Mouse (Mus musculus) mesoderm, embryonic 11.5 days (tissue): ENCODE measurements around the gene Gm21992.
"Not testable (repeated sequence)": the region's sequence is repeated elsewhere in the genome, so short reads cannot be mapped to it uniquely, and the experiment has no call there.

ENCODE experiments used
- DNase-seq: peaks from one replicate; pipeline ENCODE4 v3.0.0-alpha.2; 2012; ENCODE audit warnings: low read depth, low spot score

The Gm21992 gene

GRCm38 (mm10) chr19:4813015-4813414 lies 1.6 kb upstream of the Gm21992 start:
- DNase-seq: peak; percentile 29

- not testable (repeated sequence) for DNase-seq
These were observed 1.0 kb upstream of the Gm21992 start for GRCm38 (mm10) chr19:4812334-4812949.

- no peak for DNase-seq
These were observed 464 bp upstream of the Gm21992 start for GRCm38 (mm10) chr19:4811909-4812242.

- no peak for DNase-seq
These were observed 708 bp downstream of the Gm21992 start for GRCm38 (mm10) chr19:4810746-4811062.

- no peak for DNase-seq
These were observed 1.1 kb downstream of the Gm21992 start for GRCm38 (mm10) chr19:4810309-4810708.

GRCm38 (mm10) chr19:4803283-4803682 lies 8.1 kb downstream of the Gm21992 start:
- DNase-seq: no peak

- no peak for DNase-seq
These were observed 8.7 kb downstream of the Gm21992 start for GRCm38 (mm10) chr19:4802691-4803091.

- no peak for DNase-seq
These were observed 12.3 kb downstream of the Gm21992 start for GRCm38 (mm10) chr19:4799083-4799482.

GRCm38 (mm10) chr19:4797846-4798245 lies 13.6 kb downstream of the Gm21992 start:
- DNase-seq: no peak

GRCm38 (mm10) chr19:4795929-4796328 lies 15.5 kb downstream of the Gm21992 start:
- DNase-seq: no peak

GRCm38 (mm10) chr19:4793831-4794422 lies 17.5 kb downstream of the Gm21992 start, which contains the start of gene Rbm4:
Gene Rbm4, minus strand, starts transcription at chr19:4793901.
- peak; percentile 100 for DNase-seq

GRCm38 (mm10) chr19:4793281-4793830 lies 18.1 kb downstream of the Gm21992 start:
- no peak for DNase-seq

- DNase-seq: no peak
These were observed 25.1 kb downstream of the Gm21992 start for GRCm38 (mm10) chr19:4786313-4786712.

- DNase-seq: no peak
These were observed 26.2 kb downstream of the Gm21992 start for GRCm38 (mm10) chr19:4785206-4785605.

- DNase-seq: no peak
These were observed 28.5 kb downstream of the Gm21992 start for GRCm38 (mm10) chr19:4782891-4783290.

GRCm38 (mm10) chr19:4772785-4773184 lies 38.6 kb downstream of the Gm21992 start:
- no peak for DNase-seq

- DNase-seq: no peak
These were observed 43.8 kb downstream of the Gm21992 start for GRCm38 (mm10) chr19:4767507-4768148.

- DNase-seq: no peak
These were observed 48.5 kb downstream of the Gm21992 start for GRCm38 (mm10) chr19:4762876-4763275.

GRCm38 (mm10) chr19:4760544-4760943 lies 50.9 kb downstream of the Gm21992 start:
- not testable (repeated sequence) for DNase-seq

GRCm38 (mm10) chr19:4756921-4757320 lies 54.5 kb downstream of the Gm21992 start:
- no peak for DNase-seq

GRCm38 (mm10) chr19:4756193-4756911 lies 55.1 kb downstream of the Gm21992 start, which contains the start of gene Rbm4b:
Gene Rbm4b, plus strand, starts transcription at chr19:4756497.
- peak; percentile 100 for DNase-seq

- DNase-seq: peak; percentile 92
These were observed 55.7 kb downstream of the Gm21992 start for GRCm38 (mm10) chr19:4755565-4756192.
